Mouse (Mus musculus): ENCODE results near the gene Gtf3c2. TPM values are rescaled to one million over a fixed set of nuclear protein-coding genes. Genes with fewer than 3 reads are reported as not detected.

Gene Gtf3c2
- polyA plus RNA-seq, 1 experiment from 2014 or later, result 69.3 TPM

GRCm38 (mm10) chr5:31168630-31169029 lies 11.3 kb downstream of the Gtf3c2 start:
- H3K4me1 ChIP-seq, result no peaks in the 10 kb centered on the region
- no peak overlapping the region for H3K4me3 ChIP-seq
- peaks cover 94% of the 10 kb centered on the region for H3K36me3 ChIP-seq
- H3K4me2 ChIP-seq, result no peak overlapping the region
- no peaks in the 10 kb centered on the region for H3K27me3 ChIP-seq
- WGBS, result 74% methylated on average over 4 of the region's 4 CpGs
- no peaks in the 10 kb centered on the region for H3K9me3 ChIP-seq
- no peak for ATAC-seq (ENCODE audit: borderline replicate concordance, extremely low read depth, low FRiP score, low TSS enrichment)
- no peak overlapping the region for H3K27ac ChIP-seq
- no peak overlapping the region for H3K9ac ChIP-seq

- WGBS, result 85% methylated on average over 1 of the region's 1 CpGs
- no peak overlapping the region for H3K4me3 ChIP-seq
- H3K9ac ChIP-seq, result no peak overlapping the region
- H3K9me3 ChIP-seq, result no peaks in the 10 kb centered on the region
- H3K36me3 ChIP-seq, result peaks cover 89% of the 10 kb centered on the region
- H3K27me3 ChIP-seq, result no peaks in the 10 kb centered on the region
- no peak overlapping the region for H3K27ac ChIP-seq
- no peak for ATAC-seq (ENCODE audit: borderline replicate concordance, extremely low read depth, low FRiP score, low TSS enrichment)
- no peaks in the 10 kb centered on the region for H3K4me1 ChIP-seq
- H3K4me2 ChIP-seq, result no peak overlapping the region
Observed at GRCm38 (mm10) chr5:31164878-31165277, 15.1 kb downstream of the Gtf3c2 start.

GRCm38 (mm10) chr5:31162462-31162861 lies 17.5 kb downstream of the Gtf3c2 start:
- no peaks in the 10 kb centered on the region for H3K27me3 ChIP-seq
- H3K4me2 ChIP-seq, result no peak overlapping the region
- H3K9ac ChIP-seq, result no peak overlapping the region
- peaks cover 89% of the 10 kb centered on the region for H3K36me3 ChIP-seq
- H3K27ac ChIP-seq, result no peak overlapping the region
- no peaks in the 10 kb centered on the region for H3K9me3 ChIP-seq
- no peak for ATAC-seq (ENCODE audit: borderline replicate concordance, extremely low read depth, low FRiP score, low TSS enrichment)
- no peak overlapping the region for H3K4me3 ChIP-seq
- no peaks in the 10 kb centered on the region for H3K4me1 ChIP-seq

- WGBS, result under 1% methylated on average over 19 of the region's 19 CpGs
- Histone ChIP-seq H3K27me3 (no peaks in the 10 kb centered on the region), H3K27ac (peak within 1 kb of the TSS; percentile 78), H3K9ac (peak within 1 kb of the TSS; percentile 80), H3K9me3 (no peaks in the 10 kb centered on the region), H3K4me3 (peak within 1 kb of the TSS; percentile 75), H3K4me1 (peaks cover 16% of the 10 kb centered on the region), H3K36me3 (peaks cover 38% of the 10 kb centered on the region), H3K4me2 (peak within 1 kb of the TSS; percentile 86)
- peak; percentile 89 for ATAC-seq (ENCODE audit: borderline replicate concordance, extremely low read depth, low FRiP score, low TSS enrichment)
Observed at GRCm38 (mm10) chr5:31154152-31154553, 25.8 kb downstream of the Gtf3c2 start, which contains the start of gene Mpv17. Gene Mpv17 (minus strand): TSS chr5:31154251.

- no peaks in the 10 kb centered on the region for H3K27me3 ChIP-seq
- H3K9me3 ChIP-seq, result no peaks in the 10 kb centered on the region
- peak overlapping the region; percentile 86 for H3K4me2 ChIP-seq
- H3K27ac ChIP-seq, result peak overlapping the region; percentile 78; the same call in 1 of the 2 replicates
- peak overlapping the region; percentile 80 for H3K9ac ChIP-seq
- peaks cover 16% of the 10 kb centered on the region for H3K4me1 ChIP-seq
- 31% methylated on average over 6 of the region's 6 CpGs for WGBS
- H3K4me3 ChIP-seq, result peak overlapping the region; percentile 75
- peak; percentile 15; the same call in 1 of the 2 replicates for ATAC-seq (ENCODE audit: borderline replicate concordance, extremely low read depth, low FRiP score, low TSS enrichment)
- H3K36me3 ChIP-seq, result peaks cover 33% of the 10 kb centered on the region
Observed at GRCm38 (mm10) chr5:31153516-31154151, 26.3 kb downstream of the Gtf3c2 start.

- Histone ChIP-seq H3K27ac (no peak overlapping the region), H3K4me3 (no peak overlapping the region), H3K36me3 (peaks cover 14% of the 10 kb centered on the region), H3K9ac (no peak overlapping the region), H3K9me3 (no peaks in the 10 kb centered on the region), H3K4me2 (no peak overlapping the region), H3K27me3 (no peaks in the 10 kb centered on the region), H3K4me1 (peaks cover 16% of the 10 kb centered on the region)
- 75% methylated on average over 3 of the region's 3 CpGs for WGBS
- no peak for ATAC-seq (ENCODE audit: borderline replicate concordance, extremely low read depth, low FRiP score, low TSS enrichment)
Observed at GRCm38 (mm10) chr5:31151746-31152145, 28.2 kb downstream of the Gtf3c2 start.

- Histone ChIP-seq H3K36me3 (peaks cover 8% of the 10 kb centered on the region), H3K9me3 (no peaks in the 10 kb centered on the region), H3K27me3 (no peaks in the 10 kb centered on the region), H3K27ac (no peak overlapping the region), H3K4me1 (peaks cover 14% of the 10 kb centered on the region), H3K4me3 (no peak overlapping the region), H3K9ac (no peak overlapping the region), H3K4me2 (no peak overlapping the region)
- 84% methylated on average over 4 of the region's 4 CpGs for WGBS
- no peak for ATAC-seq (ENCODE audit: borderline replicate concordance, extremely low read depth, low FRiP score, low TSS enrichment)
Observed at GRCm38 (mm10) chr5:31149781-31150180, 30.2 kb downstream of the Gtf3c2 start.

- H3K4me3 ChIP-seq, result peak overlapping the region; percentile 23
- H3K4me1 ChIP-seq, result peaks cover 9% of the 10 kb centered on the region
- no peak overlapping the region for H3K27ac ChIP-seq
- ATAC-seq (ENCODE audit: borderline replicate concordance, extremely low read depth, low FRiP score, low TSS enrichment), result no peak; the same call in 1 of the 2 replicates
- H3K36me3 ChIP-seq, result peaks cover 8% of the 10 kb centered on the region
- H3K9me3 ChIP-seq, result no peaks in the 10 kb centered on the region
- 11% methylated on average over 9 of the region's 9 CpGs for WGBS
- H3K9ac ChIP-seq, result no peak overlapping the region
- H3K4me2 ChIP-seq, result peak overlapping the region; percentile 31
- H3K27me3 ChIP-seq, result peaks cover 62% of the 10 kb centered on the region
Observed at GRCm38 (mm10) chr5:31138968-31139425, 40.9 kb downstream of the Gtf3c2 start.

GRCm38 (mm10) chr5:31138241-31138967 lies 41.5 kb downstream of the Gtf3c2 start, which contains the start of gene Ucn:
Gene Ucn (minus strand): TSS chr5:31138829.
- Histone ChIP-seq H3K27ac (no peak within 1 kb of the TSS), H3K27me3 (peaks cover 68% of the 10 kb centered on the region), H3K4me1 (peaks cover 9% of the 10 kb centered on the region), H3K36me3 (peaks cover 7% of the 10 kb centered on the region; the same call in 1 of the 2 replicates), H3K4me2 (peak within 1 kb of the TSS; percentile 31), H3K4me3 (peak within 1 kb of the TSS; percentile 23), H3K9ac (no peak within 1 kb of the TSS), H3K9me3 (no peaks in the 10 kb centered on the region)
- WGBS, result 2% methylated on average over 52 of the region's 52 CpGs
- ATAC-seq (ENCODE audit: borderline replicate concordance, extremely low read depth, low FRiP score, low TSS enrichment), result no peak

- peaks cover 9% of the 10 kb centered on the region for H3K4me1 ChIP-seq
- no peak for ATAC-seq (ENCODE audit: borderline replicate concordance, extremely low read depth, low FRiP score, low TSS enrichment)
- H3K9ac ChIP-seq, result no peak overlapping the region
- peak overlapping the region; percentile 31 for H3K4me2 ChIP-seq
- WGBS, result 2% methylated on average over 13 of the region's 13 CpGs
- H3K9me3 ChIP-seq, result no peaks in the 10 kb centered on the region
- H3K4me3 ChIP-seq, result no peak overlapping the region; the same call in 1 of the 2 replicates
- peaks cover 7% of the 10 kb centered on the region; the same call in 1 of the 2 replicates for H3K36me3 ChIP-seq
- H3K27ac ChIP-seq, result no peak overlapping the region
- peaks cover 69% of the 10 kb centered on the region for H3K27me3 ChIP-seq
Observed at GRCm38 (mm10) chr5:31137658-31138057, 42.3 kb downstream of the Gtf3c2 start.

- Histone ChIP-seq H3K9me3 (no peaks in the 10 kb centered on the region), H3K27me3 (peaks cover 69% of the 10 kb centered on the region), H3K4me2 (no peak overlapping the region), H3K27ac (no peak overlapping the region), H3K4me3 (no peak overlapping the region), H3K36me3 (peaks cover 7% of the 10 kb centered on the region; the same call in 1 of the 2 replicates), H3K4me1 (peaks cover 9% of the 10 kb centered on the region), H3K9ac (no peak overlapping the region)
- under 1% methylated on average over 33 of the region's 33 CpGs for WGBS
- ATAC-seq (ENCODE audit: borderline replicate concordance, extremely low read depth, low FRiP score, low TSS enrichment), result no peak
Observed at GRCm38 (mm10) chr5:31136730-31137424, 43.1 kb downstream of the Gtf3c2 start.

Measured in lung, embryonic 15.5 days (tissue).